Mouse (Mus musculus) neural tube, embryonic 12.5 days (tissue): Measurements from ENCODE around the gene Adgrg7. TPM values are rescaled to one million over a fixed set of nuclear protein-coding genes. Genes with fewer than 3 reads are reported as not detected.

Source experiments
- ATAC-seq: fragments of 200-750 bp; cut with Nextera tagmentation; 2 replicates; pipeline ENCODE4 v1.8.0; 2017; ENCODE audit warnings: low read depth, mild to moderate bottlenecking, moderate TSS enrichment, moderate library complexity; ENCODE audit not compliant: low FRiP score
- H3K27ac ChIP-seq: fragments of 300-500 bp; sonication (generic); 2 replicates; pipeline ENCODE4 v1.5.1; 2016
- H3K27me3 ChIP-seq: fragments of 300-500 bp; sonication (generic); replicated peaks from 2 replicates; pipeline ENCODE4 v1.6.1; 2016; ENCODE audit warnings: mild to moderate bottlenecking
- H3K36me3 ChIP-seq: fragments of 300-500 bp; sonication (generic); 2 replicates; pipeline ENCODE4 v1.6.1; 2016; ENCODE audit warnings: mild to moderate bottlenecking
- H3K4me1 ChIP-seq: fragments of 300-500 bp; sonication (generic); 2 replicates; pipeline ENCODE4 v1.6.1; 2016
- H3K4me2 ChIP-seq: fragments of 300-500 bp; sonication (generic); replicated peaks from 2 replicates; pipeline ENCODE4 v1.6.1; 2016; ENCODE audit warnings: mild to moderate bottlenecking
- H3K4me3 ChIP-seq: fragments of 300-500 bp; sonication (generic); 2 replicates; pipeline ENCODE4 v1.5.1; 2016
- H3K9ac ChIP-seq: fragments of 300-500 bp; sonication (generic); 2 replicates; pipeline ENCODE4 v1.6.1; 2016; ENCODE audit warnings: mild to moderate bottlenecking
- H3K9me3 ChIP-seq: fragments of 300-500 bp; sonication (generic); 2 replicates; pipeline ENCODE4 v1.6.1; 2016; ENCODE audit warnings: mild to moderate bottlenecking
- WGBS: fragments of 180-500 bp; shearing (Covaris S2); methylation state at CpG from one replicate; pipeline ENCODE4 v1.1.7; 2016; 5-methylcytosine and 5-hydroxymethylcytosine counted together
- polyA plus RNA-seq: library from polyadenylated mRNA; unstranded; fragments of >200 nt; fragmentation: Nextera tagmentation; extraction: Ambion mirVana; gene quantifications from 2 replicates; pipeline ENCODE4 v1.2.1, GENCODE M21; 2016

The Adgrg7 gene
- polyA plus RNA-seq, 1 experiment from 2014 or later = 0.06 TPM

- no peak overlapping the region for H3K4me3 ChIP-seq
- H3K36me3 ChIP-seq = no peaks in the 10 kb centered on the region
- no peak overlapping the region for H3K27ac ChIP-seq
- H3K4me1 ChIP-seq = no peaks in the 10 kb centered on the region
- ATAC-seq = peak; percentile 70
- no peak overlapping the region for H3K4me2 ChIP-seq
- 54% methylated on average over 10 of the region's 10 CpGs for WGBS
- H3K9ac ChIP-seq = no peak overlapping the region
- H3K9me3 ChIP-seq = no peaks in the 10 kb centered on the region
- H3K27me3 ChIP-seq = no peaks in the 10 kb centered on the region
Observed at GRCm38 (mm10) chr16:56771163-56772105, 24.2 kb downstream of the Adgrg7 start.

GRCm38 (mm10) chr16:56729060-56729459 is 66.6 kb downstream of the Adgrg7 start:
- no peak overlapping the region for H3K9ac ChIP-seq
- H3K36me3 ChIP-seq = no peaks in the 10 kb centered on the region
- H3K4me2 ChIP-seq = no peak overlapping the region
- no peak overlapping the region for H3K27ac ChIP-seq
- H3K4me1 ChIP-seq = no peaks in the 10 kb centered on the region
- no peak overlapping the region for H3K4me3 ChIP-seq
- H3K27me3 ChIP-seq = no peaks in the 10 kb centered on the region
- no peak for ATAC-seq
- 38% methylated on average over 1 of the region's 1 CpGs for WGBS
- H3K9me3 ChIP-seq = no peaks in the 10 kb centered on the region

- Histone ChIP-seq H3K36me3 (no peaks in the 10 kb centered on the region), H3K9me3 (no peaks in the 10 kb centered on the region), H3K4me1 (no peaks in the 10 kb centered on the region), H3K4me3 (no peak overlapping the region), H3K27me3 (no peaks in the 10 kb centered on the region), H3K27ac (no peak overlapping the region), H3K4me2 (no peak overlapping the region), H3K9ac (no peak overlapping the region)
- no peak for ATAC-seq
- 81% methylated on average over 10 of the region's 10 CpGs for WGBS
Observed at GRCm38 (mm10) chr16:56724927-56725326, 70.7 kb downstream of the Adgrg7 start.

- no peak overlapping the region for H3K4me2 ChIP-seq
- H3K27ac ChIP-seq = no peak overlapping the region
- H3K9ac ChIP-seq = no peak overlapping the region
- no peaks in the 10 kb centered on the region; the same call in 1 of the 2 replicates for H3K4me1 ChIP-seq
- ATAC-seq = no peak
- no peak overlapping the region for H3K4me3 ChIP-seq
- no peaks in the 10 kb centered on the region for H3K36me3 ChIP-seq
- H3K27me3 ChIP-seq = no peaks in the 10 kb centered on the region
- WGBS = 78% methylated on average over 4 of the region's 4 CpGs
- no peaks in the 10 kb centered on the region for H3K9me3 ChIP-seq
Observed at GRCm38 (mm10) chr16:56722357-56722756, 73.3 kb downstream of the Adgrg7 start.

- Histone ChIP-seq H3K9me3 (no peaks in the 10 kb centered on the region), H3K27me3 (no peaks in the 10 kb centered on the region), H3K4me3 (no peak overlapping the region), H3K36me3 (no peaks in the 10 kb centered on the region), H3K4me1 (peaks cover 13% of the 10 kb centered on the region), H3K9ac (no peak overlapping the region), H3K27ac (no peak overlapping the region), H3K4me2 (no peak overlapping the region)
- ATAC-seq = no peak
Observed at GRCm38 (mm10) chr16:56719031-56719430, 76.6 kb downstream of the Adgrg7 start.

- H3K9ac ChIP-seq = peak within 1 kb of the TSS; percentile 87
- H3K36me3 ChIP-seq = 0 out of 2 replicates have a peak, but pooled peaks cover 1% of the 10 kb centered on the region
- no peaks in the 10 kb centered on the region for H3K27me3 ChIP-seq
- peak; percentile 98 for ATAC-seq
- H3K27ac ChIP-seq = peak within 1 kb of the TSS; percentile 96
- H3K4me2 ChIP-seq = peak within 1 kb of the TSS; percentile 77
- no peaks in the 10 kb centered on the region for H3K9me3 ChIP-seq
- H3K4me3 ChIP-seq = peak within 1 kb of the TSS; percentile 80
- WGBS = under 1% methylated on average over 62 of the region's 62 CpGs
- peaks cover 13% of the 10 kb centered on the region for H3K4me1 ChIP-seq
Observed at GRCm38 (mm10) chr16:56717224-56718200, 78.1 kb downstream of the Adgrg7 start, which contains the start of gene Tfg. Gene Tfg, minus strand, starts transcription at chr16:56717450.

- Histone ChIP-seq H3K4me2 (peak overlapping the region; percentile 77), H3K4me3 (peak overlapping the region; percentile 80), H3K27ac (peak overlapping the region; percentile 96), H3K27me3 (no peaks in the 10 kb centered on the region), H3K36me3 (peaks cover 8% of the 10 kb centered on the region), H3K9ac (peak overlapping the region; percentile 87), H3K4me1 (peaks cover 13% of the 10 kb centered on the region), H3K9me3 (no peaks in the 10 kb centered on the region)
- ATAC-seq = peak; percentile 82
- under 1% methylated on average over 29 of the region's 38 CpGs for WGBS
Observed at GRCm38 (mm10) chr16:56716557-56717179, 79.0 kb downstream of the Adgrg7 start.

GRCm38 (mm10) chr16:56715608-56716007 is 80.0 kb downstream of the Adgrg7 start:
- no peak overlapping the region; the same call in 1 of the 2 replicates for H3K4me3 ChIP-seq
- no peaks in the 10 kb centered on the region for H3K9me3 ChIP-seq
- H3K4me2 ChIP-seq = peak overlapping the region; percentile 77
- no peaks in the 10 kb centered on the region for H3K27me3 ChIP-seq
- WGBS = 79% methylated on average over 3 of the region's 3 CpGs
- H3K27ac ChIP-seq = no peak overlapping the region
- no peak for ATAC-seq
- H3K9ac ChIP-seq = no peak overlapping the region
- peaks cover 13% of the 10 kb centered on the region for H3K4me1 ChIP-seq
- H3K36me3 ChIP-seq = peaks cover 19% of the 10 kb centered on the region

- Histone ChIP-seq H3K4me2 (no peak overlapping the region), H3K9ac (no peak overlapping the region), H3K4me1 (no peaks in the 10 kb centered on the region), H3K27me3 (no peaks in the 10 kb centered on the region), H3K9me3 (no peaks in the 10 kb centered on the region), H3K36me3 (peaks cover 53% of the 10 kb centered on the region), H3K27ac (no peak overlapping the region), H3K4me3 (no peak overlapping the region)
- ATAC-seq = no peak
- 93% methylated on average over 3 of the region's 3 CpGs for WGBS
Observed at GRCm38 (mm10) chr16:56710071-56710470, 85.6 kb downstream of the Adgrg7 start.

GRCm38 (mm10) chr16:56705731-56706130 is 89.9 kb downstream of the Adgrg7 start:
- Histone ChIP-seq H3K27ac (no peak overlapping the region), H3K4me2 (no peak overlapping the region), H3K4me3 (no peak overlapping the region), H3K4me1 (no peaks in the 10 kb centered on the region), H3K27me3 (no peaks in the 10 kb centered on the region), H3K36me3 (peaks cover 50% of the 10 kb centered on the region), H3K9ac (no peak overlapping the region), H3K9me3 (no peaks in the 10 kb centered on the region)
- WGBS = 93% methylated on average over 3 of the region's 3 CpGs
- no peak for ATAC-seq

- no peaks in the 10 kb centered on the region for H3K27me3 ChIP-seq
- no peak overlapping the region for H3K4me3 ChIP-seq
- no peak overlapping the region for H3K4me2 ChIP-seq
- H3K4me1 ChIP-seq = no peaks in the 10 kb centered on the region
- no peak overlapping the region for H3K27ac ChIP-seq
- 93% methylated on average over 3 of the region's 3 CpGs for WGBS
- H3K9ac ChIP-seq = no peak overlapping the region
- H3K36me3 ChIP-seq = peaks cover 28% of the 10 kb centered on the region
- no peaks in the 10 kb centered on the region for H3K9me3 ChIP-seq
- ATAC-seq = no peak
Observed at GRCm38 (mm10) chr16:56700898-56701297, 94.8 kb downstream of the Adgrg7 start.
